Mouse (Mus musculus): ENCODE data around the gene Krt7.

Krt7 gene

DNA sequence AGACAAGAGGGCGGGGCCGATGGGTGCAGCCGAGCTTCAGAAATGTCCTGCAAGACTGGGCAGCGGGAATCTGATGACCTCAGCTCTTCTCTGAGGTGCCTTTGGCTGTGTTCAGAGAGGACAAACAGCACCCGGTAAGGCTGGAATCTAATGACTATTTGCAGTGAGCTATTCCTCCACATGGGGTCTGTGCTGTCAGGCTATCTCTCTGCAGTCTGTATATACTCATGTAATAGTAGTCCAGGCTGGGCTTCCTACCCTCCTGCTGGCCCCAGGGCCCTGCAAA is 34.1 kb upstream of the Krt7 start:
- DNase-seq = peak; percentile 64 to 66

DNA sequence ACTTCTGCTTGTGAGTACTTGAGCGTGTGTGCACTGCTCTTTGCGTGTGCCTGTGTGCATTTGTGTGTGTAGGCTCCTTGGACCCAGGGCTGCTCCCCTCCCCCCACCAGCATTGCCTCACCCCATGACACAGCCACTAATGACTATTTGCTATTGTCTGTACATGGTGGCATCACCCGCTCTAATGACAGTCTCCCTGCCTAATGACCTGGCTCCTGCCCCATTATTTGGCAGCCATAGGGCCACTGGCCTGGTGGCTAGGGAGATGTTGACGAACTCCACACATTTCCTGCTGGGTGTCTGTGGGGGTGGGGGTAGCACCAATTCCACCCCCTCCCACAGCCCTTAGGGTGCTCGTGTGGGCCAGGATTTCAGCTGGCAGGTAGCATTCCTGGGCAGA is 32.2 kb upstream of the Krt7 start:
- no peak for DNase-seq

DNA sequence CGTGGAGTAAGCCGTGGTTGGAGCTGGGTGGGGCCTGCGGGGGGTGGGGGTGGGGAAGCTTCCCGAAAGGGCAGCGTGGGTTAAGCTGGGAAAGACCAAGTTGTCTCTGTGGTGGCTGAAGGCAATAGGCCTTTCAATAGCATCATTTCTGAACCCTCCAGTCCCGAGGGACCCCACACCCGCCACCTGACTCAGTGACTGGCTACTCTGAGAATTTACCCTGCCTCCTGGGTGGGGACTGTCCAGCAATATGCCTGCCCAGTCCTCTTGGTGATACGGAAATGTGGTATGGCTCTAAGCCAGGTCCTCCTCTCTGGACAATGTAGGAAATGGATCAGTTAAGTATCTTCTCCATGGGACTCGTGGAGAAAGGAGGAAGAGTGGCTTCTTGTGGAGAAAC is 29.1 kb upstream of the Krt7 start:
- peak; percentile 74 to 82 for DNase-seq

DNA sequence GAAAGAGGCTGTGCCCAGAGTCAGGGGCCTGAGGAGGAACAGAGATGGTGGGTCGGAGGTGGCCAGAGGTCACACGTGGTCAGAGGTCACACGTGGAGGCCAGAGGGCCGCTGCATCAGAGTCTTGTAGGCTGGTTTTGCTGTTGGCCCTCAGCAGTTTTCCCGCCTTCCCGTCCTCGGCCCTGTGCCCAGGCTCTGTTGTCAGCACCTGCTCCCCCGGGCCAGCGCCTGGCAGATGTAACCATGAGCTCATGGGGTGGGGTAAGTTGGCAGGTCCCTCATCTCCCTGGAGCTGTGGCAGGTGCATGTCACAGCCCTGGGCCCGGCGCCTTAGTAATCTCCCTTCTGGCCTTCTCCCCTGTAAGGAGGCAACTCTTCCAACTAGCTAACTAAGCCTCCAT is 28.0 kb upstream of the Krt7 start:
- no peak for DNase-seq

DNA sequence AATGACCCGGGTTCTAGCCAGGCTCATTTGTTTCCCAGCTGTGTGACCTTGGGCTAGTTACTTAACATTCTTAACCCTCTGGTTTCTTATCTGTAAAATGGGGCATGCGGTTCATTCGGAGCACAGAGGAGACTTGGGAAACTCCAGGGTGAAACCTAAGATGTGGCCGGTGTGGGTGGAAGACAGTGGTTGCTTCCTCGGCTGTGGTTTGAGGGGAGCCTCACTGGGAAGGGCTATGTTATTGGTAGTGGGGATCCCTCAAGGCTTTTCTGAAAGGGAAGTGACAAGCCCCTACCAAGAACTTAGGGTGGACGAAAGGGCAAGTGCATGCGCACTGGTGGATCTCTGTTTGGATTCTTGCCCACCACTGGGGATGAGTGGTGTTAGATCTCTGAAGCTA is 26.2 kb upstream of the Krt7 start:
- DNase-seq = no peak

DNA sequence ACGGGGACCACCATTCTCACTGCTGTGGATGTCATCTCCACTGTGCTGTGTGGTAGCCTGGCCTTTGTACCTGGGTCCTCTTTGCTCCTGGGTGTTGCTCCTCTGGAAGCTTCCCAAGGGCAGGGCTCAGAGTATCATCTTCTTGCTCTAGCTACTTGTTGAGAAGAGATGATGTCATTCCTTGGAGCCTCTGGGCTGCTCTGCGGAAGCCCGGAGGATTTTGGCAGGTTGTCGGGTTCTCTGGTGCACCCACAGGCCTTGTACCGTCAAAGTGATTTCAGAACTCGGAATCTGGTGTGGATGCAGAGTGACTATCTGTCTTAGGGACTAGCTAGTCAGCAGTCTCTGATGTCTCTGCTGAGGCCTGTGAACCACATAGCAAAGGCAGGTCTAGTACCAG is 25.8 kb upstream of the Krt7 start:
- DNase-seq = no peak

DNA sequence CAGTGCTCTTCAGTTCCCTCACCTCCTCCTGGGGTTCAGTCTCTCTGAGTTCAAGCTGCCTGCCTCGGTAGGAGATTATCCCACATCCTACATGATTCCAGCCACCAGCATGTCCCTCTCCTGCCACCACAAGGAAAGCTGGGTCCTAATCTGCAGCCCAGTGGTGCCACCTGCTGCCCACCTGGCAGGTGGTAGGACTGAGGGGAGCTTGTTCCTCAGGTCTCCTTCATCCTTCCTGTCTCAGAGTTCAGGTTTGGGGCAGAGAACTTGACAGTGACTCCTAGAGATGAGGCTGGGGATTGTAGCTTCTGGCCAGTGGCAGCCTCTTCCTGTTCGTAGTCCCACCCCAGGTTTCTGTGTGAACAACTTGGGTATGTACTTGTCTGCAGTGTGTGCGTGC is 23.7 kb upstream of the Krt7 start:
- DNase-seq = peak; percentile 60 to 78

DNA sequence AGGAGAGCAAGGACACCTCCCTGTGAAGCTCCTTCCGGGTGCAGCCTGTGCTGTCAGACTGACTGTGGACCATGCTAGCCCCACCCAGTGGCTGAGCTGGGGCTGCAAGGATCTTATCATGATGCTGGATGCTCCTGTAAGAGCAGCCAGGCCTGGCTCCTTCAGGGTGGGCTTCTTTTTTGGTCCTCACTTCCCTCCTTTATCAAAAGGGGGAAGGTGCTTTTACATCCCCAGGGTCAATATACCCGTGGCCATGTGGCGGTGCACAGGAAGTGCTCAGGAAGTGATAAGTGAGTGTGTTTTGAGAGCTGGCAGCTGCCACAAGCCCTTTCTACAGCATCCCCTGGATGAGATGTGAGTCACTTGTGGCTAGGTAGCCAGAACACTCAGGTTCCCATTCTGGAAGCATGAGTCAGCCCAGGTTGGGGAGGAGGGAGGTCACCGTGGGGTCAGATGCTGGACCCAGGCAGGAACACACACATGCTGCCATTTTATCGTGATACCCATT is 22.8 kb upstream of the Krt7 start:
- peak in 1 of 2 experiments; percentile 66 for DNase-seq

DNA sequence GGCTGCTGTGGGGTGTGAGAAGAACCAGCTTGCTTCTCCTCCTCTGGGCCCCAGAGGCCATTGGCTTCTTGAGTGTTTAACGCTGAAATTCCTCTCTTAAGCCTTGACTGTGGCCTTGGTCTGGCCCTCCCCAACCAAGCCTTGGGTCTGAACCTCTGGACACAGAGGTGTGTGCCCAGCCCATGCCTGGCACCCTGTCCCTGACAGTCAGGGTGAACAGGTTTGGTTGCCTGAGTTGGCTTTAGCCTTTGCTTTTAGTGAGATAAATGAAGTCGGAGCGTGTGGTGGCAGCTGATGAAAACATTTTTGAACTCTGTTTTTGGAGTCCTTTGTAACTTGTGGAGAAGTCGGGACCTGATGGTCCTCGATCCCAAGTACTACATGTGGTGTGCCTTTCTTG is 20.6 kb upstream of the Krt7 start:
- no peak for DNase-seq

DNA sequence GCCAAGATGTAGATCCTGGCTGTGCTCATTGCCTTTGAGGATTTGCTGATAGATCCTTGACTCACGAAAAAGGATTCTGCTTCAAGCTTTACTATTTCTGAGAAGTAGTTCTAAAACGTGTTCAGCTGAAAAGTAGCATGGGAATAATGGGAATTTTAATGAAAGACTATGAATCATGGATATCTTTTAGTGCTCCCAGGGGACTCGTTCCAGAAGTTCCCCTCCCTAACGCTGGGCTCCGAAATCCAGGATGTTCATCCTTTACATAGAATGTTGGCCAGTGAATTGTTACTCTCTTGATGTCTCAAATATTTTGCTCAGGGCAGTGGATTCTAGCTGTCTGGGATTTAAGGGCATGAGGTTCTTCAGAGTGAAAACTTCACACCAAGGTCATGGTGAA is 18.6 kb upstream of the Krt7 start:
- no peak for DNase-seq

DNA sequence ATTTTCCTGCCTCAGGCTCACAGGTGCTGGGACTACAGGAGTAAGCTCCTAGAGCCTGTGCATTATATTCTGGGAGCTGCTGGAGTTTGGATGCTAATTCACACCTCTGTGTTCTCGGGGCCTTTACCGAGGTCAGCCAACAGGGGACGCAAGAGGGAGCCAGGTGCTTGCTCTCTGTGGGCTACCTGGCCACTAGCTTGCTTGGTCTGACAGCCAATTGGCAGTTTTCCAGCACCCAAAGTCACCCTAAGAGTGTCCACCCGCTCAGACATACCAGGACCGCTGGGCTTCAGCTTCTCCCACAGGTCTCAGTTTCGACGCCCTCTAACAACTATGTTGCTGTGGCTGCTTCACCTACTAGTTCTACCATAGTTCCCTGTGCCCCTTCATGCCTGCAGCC is 15.9 kb upstream of the Krt7 start:
- peak; percentile 34 to 57 for DNase-seq

DNA sequence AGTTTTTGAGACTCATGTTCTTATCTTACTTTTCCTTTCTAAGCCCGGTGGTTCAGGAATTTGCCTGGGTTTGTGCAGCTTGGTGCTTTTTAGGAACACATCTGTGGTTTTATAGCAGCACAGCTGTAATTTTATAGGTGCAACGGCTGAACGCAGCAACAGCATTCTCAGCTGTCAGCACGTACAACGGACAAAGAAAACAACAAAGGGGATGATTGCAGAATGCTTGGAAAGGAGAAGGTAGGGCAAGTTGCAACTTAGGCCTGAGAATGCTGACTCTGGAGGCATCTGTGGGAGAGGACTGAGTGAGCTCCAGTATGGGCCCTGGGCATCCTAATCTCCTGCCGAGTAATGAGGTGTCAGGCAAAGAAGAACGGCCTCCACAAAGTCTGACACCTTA is 14.4 kb upstream of the Krt7 start:
- DNase-seq = no peak

DNA sequence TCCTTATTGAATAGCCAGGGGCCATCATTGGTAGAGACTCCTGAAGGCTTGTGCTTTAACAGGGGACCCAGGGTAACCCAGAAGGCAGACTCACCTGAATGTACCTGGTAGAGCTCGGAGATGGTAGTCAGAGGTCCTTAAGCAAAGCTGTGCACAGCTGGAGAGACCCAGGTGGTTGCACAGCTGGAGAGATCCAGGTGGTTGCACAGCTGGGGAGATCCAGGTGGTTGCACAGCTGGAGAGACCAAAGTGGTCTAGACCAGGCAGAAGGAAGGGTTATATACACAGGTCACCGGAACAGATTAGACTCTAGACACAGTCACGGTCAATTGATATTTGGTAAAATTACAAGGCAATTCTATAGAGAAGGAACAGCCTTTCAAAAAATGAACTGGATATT is 13.9 kb upstream of the Krt7 start:
- no peak for DNase-seq

DNA sequence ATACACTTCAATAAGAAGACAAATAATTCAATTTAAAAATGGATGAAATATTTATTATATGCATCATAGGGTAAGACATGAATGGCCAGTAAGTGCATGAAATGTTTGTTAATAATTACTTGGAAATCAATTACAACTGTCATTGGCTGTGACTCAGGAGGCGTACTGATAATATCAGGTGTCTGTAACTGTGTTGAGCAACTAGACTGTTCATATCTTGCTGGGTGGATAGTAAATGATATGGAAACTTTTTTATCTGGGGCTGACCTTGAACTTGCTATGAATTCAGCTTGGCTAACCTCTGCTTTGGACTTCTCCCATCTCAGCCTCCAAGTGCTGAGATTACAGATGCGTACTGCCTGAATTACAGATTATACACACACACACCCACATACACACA is 13.2 kb upstream of the Krt7 start:
- no peak for DNase-seq

DNA sequence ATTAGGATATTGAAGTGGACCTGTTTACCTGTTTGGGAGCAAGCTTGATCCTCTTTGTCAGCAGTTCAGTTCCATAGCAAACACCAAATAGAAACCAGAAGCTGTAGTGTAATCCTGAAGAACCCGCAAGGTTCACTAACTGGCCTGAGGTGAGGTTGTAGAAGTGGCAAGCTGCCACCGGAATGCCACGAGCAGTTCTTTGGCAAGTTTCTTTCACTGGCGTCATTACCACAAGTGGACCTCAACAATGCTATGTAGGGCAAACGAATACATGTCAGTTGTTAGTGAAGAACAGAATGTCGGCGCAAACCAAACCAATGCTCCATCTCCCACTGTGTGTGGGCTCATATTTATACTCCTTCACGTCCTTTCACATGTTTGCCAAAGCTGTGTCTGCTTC is 12.6 kb upstream of the Krt7 start:
- DNase-seq = peak in 1 of 2 experiments; percentile 42

DNA sequence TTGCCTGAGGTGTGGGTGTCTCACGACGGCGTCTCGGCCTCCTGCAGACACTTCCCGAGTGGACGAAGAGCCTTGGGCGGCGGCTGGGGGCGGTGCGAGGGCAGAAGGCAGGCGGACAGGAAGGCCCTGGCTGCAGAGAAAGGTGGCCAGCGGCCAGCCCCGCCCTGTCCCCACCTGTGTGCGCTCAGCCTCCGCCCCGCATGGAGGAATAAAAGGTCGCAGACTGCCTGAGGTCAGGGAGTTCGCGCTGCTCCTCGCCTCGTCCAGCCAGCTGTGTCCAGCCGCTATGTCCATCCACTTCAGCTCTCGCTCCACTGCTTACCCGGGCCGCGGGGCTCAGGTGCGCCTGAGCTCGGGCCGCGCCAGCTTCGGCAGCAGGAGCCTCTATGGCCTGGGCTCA is 1.3 kb downstream of the Krt7 start:
- peak; percentile 82 to 83 for DNase-seq

DNA sequence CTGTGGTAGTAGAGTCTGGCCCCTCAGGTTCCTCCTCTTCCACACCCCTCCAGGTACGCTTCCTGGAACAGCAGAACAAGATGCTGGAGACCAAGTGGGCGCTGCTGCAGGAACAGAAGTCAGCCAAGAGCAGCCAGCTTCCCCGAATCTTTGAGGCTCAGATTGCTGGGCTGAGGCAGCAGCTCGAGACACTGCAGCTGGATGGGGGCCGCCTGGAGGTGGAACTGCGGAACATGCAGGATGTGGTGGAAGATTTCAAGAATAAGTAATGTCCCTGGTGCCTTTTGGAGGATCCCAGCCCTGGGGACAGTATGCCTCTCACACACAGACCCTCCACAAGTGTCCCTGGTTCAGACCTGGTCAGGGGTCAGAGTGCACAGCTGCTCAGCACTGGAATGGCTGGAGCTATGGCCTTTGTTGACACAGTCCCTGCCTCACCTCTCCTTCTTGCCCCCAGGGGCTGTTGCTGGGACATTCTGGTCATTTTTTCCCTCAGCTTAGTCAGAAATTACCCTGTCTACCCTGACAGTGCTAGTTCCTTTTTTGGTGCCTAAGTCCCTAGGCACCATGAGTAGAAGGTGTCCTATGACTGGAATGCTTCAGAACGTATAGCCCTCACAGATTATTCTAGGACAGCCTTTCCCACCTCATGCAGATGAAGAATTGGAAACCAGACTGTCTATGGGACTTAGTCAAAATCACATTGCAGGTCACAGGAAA is 3.2 kb downstream of the Krt7 start:
- peak; percentile 26 to 40 for DNase-seq

DNA sequence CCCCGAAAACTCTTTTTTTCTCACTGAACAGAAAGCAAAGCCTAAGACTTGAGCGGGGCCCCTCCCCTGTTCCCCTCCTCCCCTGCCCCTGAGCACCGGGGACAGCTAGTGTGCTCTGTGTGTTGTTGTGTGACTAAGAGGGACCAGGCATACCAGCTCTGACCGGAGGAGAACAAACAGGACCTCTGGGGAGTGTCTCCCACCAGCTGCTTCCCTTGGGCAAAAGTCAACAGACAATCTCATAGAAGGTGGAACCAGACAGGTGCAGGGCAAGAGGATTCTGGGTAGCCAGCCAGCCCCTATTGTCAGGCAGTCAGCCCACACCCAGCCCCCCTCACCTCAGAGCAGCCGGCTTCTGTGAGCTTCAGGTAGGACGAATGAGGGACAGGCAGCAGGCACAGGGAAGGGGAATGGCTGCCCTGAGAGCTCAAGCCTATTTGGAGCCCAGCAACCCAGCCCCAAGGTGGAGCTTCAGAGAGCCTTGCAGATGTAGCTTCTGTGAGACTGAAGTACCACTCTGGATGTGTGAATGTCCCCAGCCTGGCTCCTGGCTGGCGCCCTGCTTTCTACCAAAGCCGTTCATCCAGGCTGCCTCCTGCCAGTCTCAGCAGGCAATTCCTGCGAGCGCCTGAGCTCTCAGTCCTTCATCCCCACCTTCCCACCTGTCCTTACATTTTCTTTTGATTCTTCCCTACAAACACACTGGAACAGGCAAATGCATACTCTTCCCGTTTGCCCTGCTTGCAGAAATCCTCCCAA is 4.1 kb downstream of the Krt7 start:
- DNase-seq = no peak

DNA sequence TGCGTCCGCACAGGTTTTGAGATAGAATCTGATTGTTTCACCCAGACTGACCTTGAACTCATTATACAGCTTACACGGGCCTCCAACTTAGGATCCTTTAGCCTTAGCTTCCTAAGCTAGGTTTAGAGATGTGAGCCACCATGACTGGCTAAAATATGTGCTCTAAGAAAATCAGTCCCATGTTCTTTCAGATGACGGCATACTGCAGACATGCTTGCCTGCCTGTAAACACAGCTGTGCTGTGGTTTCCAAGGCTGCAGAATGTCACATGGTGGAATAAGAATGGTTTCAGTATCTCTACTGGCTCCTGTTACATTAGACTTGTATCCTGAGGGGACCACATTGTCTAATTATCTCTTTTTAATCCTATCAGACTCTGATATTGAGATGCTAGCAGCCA is 8.1 kb downstream of the Krt7 start:
- no peak for DNase-seq

DNA sequence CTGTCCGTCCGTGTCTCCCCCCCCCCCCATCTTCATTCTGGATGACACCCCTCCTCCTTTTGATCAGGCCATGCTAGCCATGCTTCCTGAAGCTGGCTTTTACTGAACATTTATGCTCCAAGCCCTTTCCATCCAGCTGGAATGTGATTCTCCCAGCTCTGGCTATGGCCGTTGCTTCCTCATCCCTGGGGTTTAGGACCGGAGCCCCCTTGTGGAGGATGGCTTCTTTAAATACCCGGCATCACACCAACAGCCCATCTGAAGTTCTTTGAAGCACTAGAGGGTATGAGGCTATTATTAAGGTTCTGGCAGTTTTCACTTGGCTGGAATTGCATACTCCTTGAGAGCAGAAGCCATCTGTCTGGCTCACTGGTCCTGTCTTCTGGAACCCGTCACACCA is 10.1 kb downstream of the Krt7 start:
- DNase-seq = peak in 1 of 2 experiments; percentile 31

DNA sequence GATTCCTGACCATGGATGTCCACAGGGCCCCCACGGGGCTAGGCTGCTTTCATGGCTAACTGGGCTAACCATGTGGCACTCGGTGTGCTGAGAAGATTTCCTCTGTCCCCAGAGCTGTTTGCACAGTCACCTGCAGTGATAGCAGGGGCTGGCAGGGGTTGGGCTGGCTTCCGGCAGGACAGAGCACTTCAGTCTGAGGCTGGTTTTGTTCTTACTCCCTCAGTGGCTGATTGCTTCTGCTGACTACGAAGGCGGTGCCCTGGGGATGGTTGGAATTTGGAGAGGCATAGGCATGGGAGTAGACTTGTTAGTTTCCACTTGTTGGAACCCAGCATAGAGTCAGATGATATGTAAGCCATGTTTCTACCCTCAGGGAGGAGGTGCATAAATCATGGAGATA is 14.1 kb downstream of the Krt7 start:
- no peak for DNase-seq

DNA sequence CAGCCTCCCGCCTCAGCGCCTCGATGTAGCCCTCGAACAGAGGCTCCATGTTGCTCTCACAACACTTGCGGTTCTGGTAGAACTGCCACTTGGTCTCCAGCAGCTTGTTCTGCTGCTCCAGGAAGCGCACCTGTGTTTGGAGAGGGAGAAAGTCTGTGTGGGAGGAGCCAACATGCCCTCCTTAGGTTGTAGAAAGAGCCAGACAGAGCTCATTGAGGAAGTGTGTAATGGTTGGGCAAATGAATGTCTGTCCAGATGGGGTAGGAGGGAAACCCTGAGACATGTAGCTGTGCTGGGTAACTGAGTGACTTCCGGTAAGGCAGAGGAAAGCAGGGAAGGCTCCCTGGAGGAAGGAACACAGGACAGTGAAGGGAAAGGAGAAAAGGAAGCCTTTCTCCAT is 25.8 kb downstream of the Krt7 start:
- no peak for DNase-seq

DNA sequence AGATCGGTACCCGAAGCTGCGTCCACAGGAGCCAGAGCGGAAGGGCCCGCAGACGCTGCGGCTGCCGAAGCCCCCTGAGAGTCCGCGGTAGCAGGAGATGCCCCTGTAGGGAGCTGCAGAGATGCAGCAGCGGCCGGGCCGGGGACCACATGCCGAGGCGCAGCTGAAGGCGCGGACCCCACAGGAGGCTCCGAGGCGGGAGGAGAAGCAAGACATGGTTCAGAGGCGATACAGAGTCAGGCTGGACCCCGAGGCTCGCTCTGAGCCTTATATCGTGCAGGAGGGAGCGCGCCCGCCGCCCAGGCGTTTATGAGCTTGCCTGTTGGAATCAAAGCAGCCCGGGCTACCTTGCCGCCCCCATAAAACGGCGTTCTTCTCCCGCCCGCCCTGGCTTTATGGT is 27.7 kb downstream of the Krt7 start, which contains the start of gene Krt87:
Gene Krt87 (minus strand): TSS at position 250 of the 400 bp plus-strand sequence.
- DNase-seq = no peak

DNA sequence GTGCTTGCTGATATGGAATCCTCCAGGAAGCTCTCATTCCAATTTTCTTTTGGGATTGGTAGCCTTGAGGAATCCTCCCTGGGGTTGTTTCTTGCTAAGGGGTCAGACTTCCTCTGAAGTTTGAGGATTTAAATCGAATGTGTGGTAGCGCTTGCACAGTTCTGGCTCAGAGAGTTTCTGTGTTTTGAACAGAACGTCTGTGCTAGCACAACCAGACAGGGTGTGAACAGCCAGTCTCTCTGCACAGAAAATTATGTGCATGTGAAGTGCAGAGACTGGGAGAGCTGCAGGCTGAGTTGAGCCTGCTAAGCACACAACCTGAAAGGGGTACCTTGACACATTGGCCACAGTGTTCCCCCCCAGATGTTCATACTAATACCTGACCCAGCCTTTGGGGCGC is 30.0 kb downstream of the Krt7 start:
- no peak for DNase-seq

DNA sequence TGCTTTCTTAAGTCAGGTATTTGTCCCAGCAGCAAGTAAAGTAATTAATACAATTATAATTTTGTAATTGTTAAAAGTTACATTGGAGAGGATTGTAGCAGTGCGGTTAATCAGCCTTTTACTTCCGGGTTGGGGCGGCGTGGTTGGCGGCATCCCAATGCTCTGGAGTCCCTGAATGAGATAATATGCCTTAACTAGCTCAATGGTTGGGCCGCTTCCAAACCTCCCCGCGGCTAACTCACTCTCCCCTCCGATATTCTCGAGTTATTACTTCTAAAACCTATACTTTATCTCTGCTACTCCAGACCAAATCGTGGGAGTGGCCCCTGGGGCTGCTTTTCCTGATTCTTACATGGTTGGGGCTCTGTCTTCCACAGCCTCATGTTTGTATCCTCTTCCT is 35.7 kb downstream of the Krt7 start:
- no peak for DNase-seq
